Mouse (Mus musculus) gastrocnemius, postnatal 4 days (tissue): ENCODE data around the gene Herpud1. TPM values are rescaled to one million over a fixed set of nuclear protein-coding genes. Genes with fewer than 3 reads are reported as not detected.

Source experiments
- DNase-seq, 2 experiments: peaks; one replicate each; pipeline ENCODE4 v3.0.0; 2021 to 2022; ENCODE audit warnings: low spot score in 2 of 2, mixed read lengths in 2 of 2
- total RNA-seq, 2 experiments: library from RNA; stranded (reverse); gene quantifications; 2 replicates each; pipeline ENCODE4 v1.2.3; 2021

Herpud1 gene
- total RNA-seq, 2 experiments from 2014 or later = 57.2 to 58.0 TPM

DNA sequence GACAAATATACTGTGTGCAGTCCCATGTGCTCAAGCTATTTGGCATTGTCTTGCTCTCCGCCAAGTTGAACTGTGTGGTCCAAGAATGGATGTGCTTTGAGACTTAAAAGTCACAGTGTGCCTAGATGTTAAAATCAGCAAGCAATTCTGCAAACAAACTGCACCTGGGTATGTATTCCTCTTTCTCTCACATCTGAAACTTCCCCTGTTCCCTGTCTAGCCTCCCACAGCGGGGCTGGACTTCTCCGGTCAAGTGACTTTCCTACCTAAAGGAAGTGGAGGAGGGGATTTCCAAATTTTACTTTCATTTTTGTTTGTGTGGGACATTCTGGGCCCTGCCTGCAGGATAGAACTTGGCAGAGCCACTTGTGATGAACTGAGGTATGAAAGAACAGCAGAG lies 56.9 kb downstream of the Herpud1 start:
- no peak for DNase-seq

DNA sequence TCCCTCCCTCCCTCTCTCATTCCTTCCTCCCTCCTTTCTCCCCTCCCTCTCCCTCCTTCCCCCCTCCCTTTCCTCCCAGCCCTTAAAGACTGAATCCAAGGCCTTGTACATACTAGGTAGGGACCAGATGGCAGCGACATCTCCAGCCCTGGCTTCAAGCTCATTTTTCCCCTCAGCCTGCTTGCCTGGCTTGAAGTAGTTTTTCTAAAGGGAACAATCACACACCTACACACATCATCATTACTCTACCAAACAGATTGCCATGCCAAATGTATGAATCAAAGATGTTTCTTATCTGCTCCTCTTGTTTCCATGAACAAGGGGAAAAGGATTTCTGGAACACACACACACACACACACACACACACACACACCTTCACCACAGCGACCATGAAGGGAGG lies 58.2 kb downstream of the Herpud1 start:
- no peak for DNase-seq

Other genes starting within 250 kb of the Herpud1 start
- not detected for gene Mt4, start 249.2 kb upstream of the Herpud1 start, total RNA-seq
- 10 to 100 TPM; 11.4 to 18.3 TPM for gene Mt3, start 233.8 kb upstream of the Herpud1 start, total RNA-seq
- 100 to 1,000 TPM in 1 of 2 experiments, 10 to 100 TPM in 1; 83.6 to 103 TPM for gene Mt2, start 213.8 kb upstream of the Herpud1 start, total RNA-seq
- gene Mt1, start 207.4 kb upstream of the Herpud1 start, total RNA-seq = 10 to 100 TPM; 42.4 to 49.1 TPM
- gene Nup93, start 171.9 kb upstream of the Herpud1 start, total RNA-seq = 10 to 100 TPM; 26.7 to 32.9 TPM
- under 1 TPM in 1 of 2 experiments, not detected in 1; 0.10 TPM for gene Slc12a3, start 57.2 kb upstream of the Herpud1 start, total RNA-seq
- 1 to 10 TPM in 1 of 2 experiments, under 1 TPM in 1; 0.65 to 1.8 TPM for gene Nlrc5, start 47.9 kb downstream of the Herpud1 start, total RNA-seq
- gene Cpne2, start 146.6 kb downstream of the Herpud1 start, total RNA-seq = 10 to 100 TPM; 20.1 to 27.0 TPM
- 10 to 100 TPM; 20.2 to 22.7 TPM for gene Rspry1, start 215.5 kb downstream of the Herpud1 start, total RNA-seq
- 10 to 100 TPM; 27.1 to 33.0 TPM for gene Fam192a, start 215.6 kb downstream of the Herpud1 start, total RNA-seq